Mouse (Mus musculus) forebrain, embryonic 14.5 days (tissue): ENCODE measurements at regions not wholly inside any gene's neighbourhood (a gene's known extent, or its start where the extent isn't known, plus 50 kb on each side); places are given as distances from the start of the nearest gene placed in this dataset.

Experiments used
- ATAC-seq: fragments of 200-750 bp; cut with Nextera tagmentation; 2 replicates; pipeline ENCODE4 v1.8.0; 2017; ENCODE audit warnings: mild to moderate bottlenecking, moderate library complexity
- DNase-seq: peaks from one replicate; pipeline ENCODE4 v3.0.0-alpha.2; 2015; ENCODE audit warnings: low spot score
- H3K27ac ChIP-seq: fragments of 300-500 bp; sonication (generic); 2 replicates; pipeline ENCODE4 v1.5.1; 2014; ENCODE audit warnings: low read depth, mild to moderate bottlenecking, control low read depth, low read length, moderate library complexity
- H3K27me3 ChIP-seq: fragments of 300-500 bp; sonication (generic); replicated peaks from 2 replicates; pipeline ENCODE4 v1.6.1; 2014; ENCODE audit warnings: low read length, control low read depth, mixed read lengths; ENCODE audit not compliant: control insufficient read depth, insufficient read depth
- H3K36me3 ChIP-seq: fragments of 300-500 bp; sonication (generic); 2 replicates; pipeline ENCODE4 v1.6.1; 2014; ENCODE audit warnings: low read length, control low read depth; ENCODE audit not compliant: control insufficient read depth, insufficient read depth
- H3K4me1 ChIP-seq: fragments of 300-500 bp; sonication (generic); 2 replicates; pipeline ENCODE4 v1.6.1; 2014; ENCODE audit warnings: antibody characterized with exemption, low read length, control low read depth; ENCODE audit not compliant: control insufficient read depth, insufficient read depth
- H3K4me2 ChIP-seq: fragments of 300-500 bp; sonication (generic); 2 replicates; pipeline ENCODE4 v1.6.1; 2014; ENCODE audit warnings: mild to moderate bottlenecking, control low read depth, low read length
- H3K4me3 ChIP-seq: fragments of 300-500 bp; sonication (generic); 2 replicates; pipeline ENCODE4 v1.5.1; 2014; ENCODE audit warnings: low read depth, low read length, control low read depth
- H3K9ac ChIP-seq: fragments of 300-500 bp; sonication (generic); 2 replicates; pipeline ENCODE4 v1.6.1; 2014; ENCODE audit warnings: mild to moderate bottlenecking, low read length, control low read depth, moderate library complexity
- H3K9me3 ChIP-seq: fragments of 300-500 bp; sonication (generic); replicated peaks from 2 replicates; pipeline ENCODE4 v1.6.1; 2016; ENCODE audit warnings: low read length, control low read depth, mixed read lengths; ENCODE audit not compliant: control insufficient read depth
- WGBS: fragments of 180-500 bp; shearing (Covaris S2); extraction: QIAGEN DNeasy Blood & Tissue Kit; methylation state at CpG from one replicate; pipeline ENCODE4 v1.1.7; 2014; 5-methylcytosine and 5-hydroxymethylcytosine counted together

GRCm38 (mm10) chr4:153603056-153603840, 120.6 kb upstream of the Ajap1 start:
- no peak overlapping the region for H3K9ac ChIP-seq
- 83% methylated on average over 11 of the region's 11 CpGs for WGBS
- no peaks in the 10 kb centered on the region for H3K36me3 ChIP-seq
- 0 out of 2 replicates have a peak, but pooled peaks cover 3% of the 10 kb centered on the region for H3K4me1 ChIP-seq
- no peak for ATAC-seq
- no peak for DNase-seq
- H3K4me2 ChIP-seq: no peak overlapping the region
- H3K9me3 ChIP-seq: no peaks in the 10 kb centered on the region
- no peaks in the 10 kb centered on the region for H3K27me3 ChIP-seq
- H3K27ac ChIP-seq: no peak overlapping the region
- H3K4me3 ChIP-seq: no peak overlapping the region

GRCm38 (mm10) chr4:153603936-153604335, 121.3 kb upstream of the Ajap1 start:
- ATAC-seq (no peak), DNase-seq (no peak)
- WGBS: 81% methylated on average over 7 of the region's 7 CpGs
- Histone ChIP-seq H3K9ac (no peak overlapping the region), H3K27me3 (no peaks in the 10 kb centered on the region), H3K4me2 (no peak overlapping the region), H3K4me3 (no peak overlapping the region), H3K4me1 (0 out of 2 replicates have a peak, but pooled peaks cover 3% of the 10 kb centered on the region), H3K36me3 (no peaks in the 10 kb centered on the region), H3K27ac (no peak overlapping the region), H3K9me3 (no peaks in the 10 kb centered on the region)

- Histone ChIP-seq H3K4me1 (0 out of 2 replicates have a peak, but pooled peaks cover 3% of the 10 kb centered on the region), H3K36me3 (no peaks in the 10 kb centered on the region), H3K4me3 (no peak overlapping the region), H3K9ac (no peak overlapping the region), H3K27me3 (no peaks in the 10 kb centered on the region), H3K27ac (no peak overlapping the region), H3K4me2 (no peak overlapping the region), H3K9me3 (no peaks in the 10 kb centered on the region)
- WGBS: 89% methylated on average over 16 of the region's 16 CpGs
- no peak for DNase-seq
- no peak for ATAC-seq
Observed at GRCm38 (mm10) chr4:153604695-153605485, 122.3 kb upstream of the Ajap1 start.

- no peak for ATAC-seq
- H3K36me3 ChIP-seq: no peaks in the 10 kb centered on the region
- WGBS: 73% methylated on average over 8 of the region's 8 CpGs
- no peaks in the 10 kb centered on the region for H3K9me3 ChIP-seq
- H3K27me3 ChIP-seq: no peaks in the 10 kb centered on the region
- H3K9ac ChIP-seq: no peak overlapping the region
- H3K4me2 ChIP-seq: no peak overlapping the region
- H3K4me1 ChIP-seq: no peaks in the 10 kb centered on the region
- H3K4me3 ChIP-seq: no peak overlapping the region
- H3K27ac ChIP-seq: no peak overlapping the region
- DNase-seq: peak; percentile 35
Observed at GRCm38 (mm10) chr4:153616058-153616457, 133.4 kb upstream of the Ajap1 start.

GRCm38 (mm10) chr4:153616938-153617337, 134.3 kb upstream of the Ajap1 start:
- 82% methylated on average over 6 of the region's 6 CpGs for WGBS
- no peaks in the 10 kb centered on the region for H3K4me1 ChIP-seq
- no peaks in the 10 kb centered on the region for H3K36me3 ChIP-seq
- no peak overlapping the region for H3K27ac ChIP-seq
- DNase-seq (no peak), ATAC-seq (no peak)
- no peak overlapping the region for H3K4me2 ChIP-seq
- H3K9ac ChIP-seq: no peak overlapping the region
- no peaks in the 10 kb centered on the region for H3K27me3 ChIP-seq
- no peak overlapping the region for H3K4me3 ChIP-seq
- no peaks in the 10 kb centered on the region for H3K9me3 ChIP-seq

GRCm38 (mm10) chr4:153620871-153621270, 138.3 kb upstream of the Ajap1 start:
- 79% methylated on average over 5 of the region's 5 CpGs for WGBS
- no peaks in the 10 kb centered on the region for H3K9me3 ChIP-seq
- H3K4me3 ChIP-seq: no peak overlapping the region
- ATAC-seq: no peak
- H3K4me1 ChIP-seq: no peaks in the 10 kb centered on the region
- H3K27me3 ChIP-seq: no peaks in the 10 kb centered on the region
- H3K36me3 ChIP-seq: no peaks in the 10 kb centered on the region
- H3K4me2 ChIP-seq: no peak overlapping the region
- no peak for DNase-seq
- no peak overlapping the region for H3K27ac ChIP-seq
- no peak overlapping the region for H3K9ac ChIP-seq

GRCm38 (mm10) chr4:153631161-153631560, 148.6 kb upstream of the Ajap1 start:
- H3K4me3 ChIP-seq: no peak overlapping the region
- no peaks in the 10 kb centered on the region for H3K27me3 ChIP-seq
- no peak overlapping the region for H3K27ac ChIP-seq
- H3K4me1 ChIP-seq: peaks cover 11% of the 10 kb centered on the region
- H3K4me2 ChIP-seq: no peak overlapping the region
- no peaks in the 10 kb centered on the region for H3K9me3 ChIP-seq
- ATAC-seq (no peak), DNase-seq (no peak)
- WGBS: 64% methylated on average over 7 of the region's 7 CpGs
- no peak overlapping the region for H3K9ac ChIP-seq
- no peaks in the 10 kb centered on the region for H3K36me3 ChIP-seq

GRCm38 (mm10) chr4:153632056-153632455, 149.4 kb upstream of the Ajap1 start:
- no peak overlapping the region for H3K4me3 ChIP-seq
- ATAC-seq: no peak
- H3K9ac ChIP-seq: no peak overlapping the region
- no peaks in the 10 kb centered on the region for H3K27me3 ChIP-seq
- H3K4me1 ChIP-seq: peaks cover 11% of the 10 kb centered on the region
- no peak for DNase-seq
- H3K4me2 ChIP-seq: no peak overlapping the region
- no peak overlapping the region for H3K27ac ChIP-seq
- H3K36me3 ChIP-seq: no peaks in the 10 kb centered on the region
- no peaks in the 10 kb centered on the region for H3K9me3 ChIP-seq
- 98% methylated on average over 5 of the region's 5 CpGs for WGBS

GRCm38 (mm10) chr4:153632551-153632950, 149.9 kb upstream of the Ajap1 start:
- DNase-seq: no peak
- Histone ChIP-seq H3K27me3 (no peaks in the 10 kb centered on the region), H3K4me2 (no peak overlapping the region), H3K9ac (no peak overlapping the region), H3K4me1 (peaks cover 11% of the 10 kb centered on the region), H3K9me3 (no peaks in the 10 kb centered on the region), H3K27ac (no peak overlapping the region), H3K4me3 (no peak overlapping the region), H3K36me3 (no peaks in the 10 kb centered on the region)
- WGBS: 62% methylated on average over 19 of the region's 19 CpGs
- no peak for ATAC-seq
